Mouse (Mus musculus) embryo, embryonic 11.5 days (tissue): ENCODE measurements around the gene Vstm4.

Source experiments
- DNase-seq: peaks from one replicate; pipeline ENCODE4 v3.0.0-alpha.2; 2012; ENCODE audit warnings: low read depth, low spot score

The Vstm4 gene

GRCm38 (mm10) chr14:32856681-32857328, at the start of gene Vstm4:
Gene Vstm4 (plus strand): TSS chr14:32856756.
- peak; percentile 13 for DNase-seq

GRCm38 (mm10) chr14:32810111-32810510, 46.4 kb upstream of the Vstm4 start:
- DNase-seq, result no peak

GRCm38 (mm10) chr14:32812429-32812828, 44.1 kb upstream of the Vstm4 start:
- no peak for DNase-seq

GRCm38 (mm10) chr14:32814961-32815360, 41.6 kb upstream of the Vstm4 start:
- DNase-seq, result no peak

GRCm38 (mm10) chr14:32816533-32816932, 40.0 kb upstream of the Vstm4 start:
- no peak for DNase-seq

GRCm38 (mm10) chr14:32817258-32817657, 39.3 kb upstream of the Vstm4 start:
- no peak for DNase-seq

- no peak for DNase-seq
These were observed 37.3 kb upstream of the Vstm4 start for GRCm38 (mm10) chr14:32819297-32819696.

- no peak for DNase-seq
These were observed 33.7 kb upstream of the Vstm4 start for GRCm38 (mm10) chr14:32822812-32823211.

GRCm38 (mm10) chr14:32823861-32824260, 32.7 kb upstream of the Vstm4 start:
- no peak for DNase-seq

GRCm38 (mm10) chr14:32824267-32825150, 32.0 kb upstream of the Vstm4 start:
- DNase-seq, result no peak

GRCm38 (mm10) chr14:32825426-32826032, 31.0 kb upstream of the Vstm4 start:
- DNase-seq, result peak; percentile 64

- no peak for DNase-seq
These were observed 29.4 kb upstream of the Vstm4 start for GRCm38 (mm10) chr14:32827165-32827564.

GRCm38 (mm10) chr14:32827994-32828650, 28.4 kb upstream of the Vstm4 start:
- DNase-seq, result no peak

GRCm38 (mm10) chr14:32833847-32834246, 22.7 kb upstream of the Vstm4 start, which contains the start of gene Fam170b:
Gene Fam170b (plus strand): TSS chr14:32833962.
- DNase-seq, result no peak

- no peak for DNase-seq
These were observed 21.4 kb upstream of the Vstm4 start for GRCm38 (mm10) chr14:32835181-32835580.

- no peak for DNase-seq
These were observed 21.0 kb upstream of the Vstm4 start for GRCm38 (mm10) chr14:32835596-32835995.

- DNase-seq, result no peak
These were observed 20.4 kb upstream of the Vstm4 start for GRCm38 (mm10) chr14:32836191-32836590.

GRCm38 (mm10) chr14:32842052-32842451, 14.5 kb upstream of the Vstm4 start:
- DNase-seq, result no peak

GRCm38 (mm10) chr14:32854059-32854458, 2.5 kb upstream of the Vstm4 start:
- no peak for DNase-seq

GRCm38 (mm10) chr14:32856246-32856645, 310 bp upstream of the Vstm4 start:
- DNase-seq, result no peak

- DNase-seq, result no peak
These were observed 1.8 kb downstream of the Vstm4 start for GRCm38 (mm10) chr14:32858361-32858760.
